Mouse (Mus musculus) midbrain, embryonic 14.5 days (tissue): ENCODE data around the gene Egfl8. TPM values are rescaled to one million over a fixed set of nuclear protein-coding genes. Genes with fewer than 3 reads are reported as not detected.

Source experiments
- ATAC-seq: fragments of 200-750 bp; cut with Nextera tagmentation; 2 replicates; pipeline ENCODE4 v1.8.0; 2017; ENCODE audit warnings: moderate number of reproducible peaks, moderate library complexity; ENCODE audit not compliant: low FRiP score, low TSS enrichment
- DNase-seq: peaks from one replicate; pipeline ENCODE4 v3.0.0-alpha.2; 2015
- H3K27ac ChIP-seq: fragments of 300-500 bp; sonication (generic); replicated peaks from 2 replicates; pipeline ENCODE4 v1.5.1; 2014; ENCODE audit warnings: mild to moderate bottlenecking, low read depth, low read length, moderate library complexity
- H3K27me3 ChIP-seq: fragments of 300-500 bp; sonication (generic); 2 replicates; pipeline ENCODE4 v1.6.1; 2014; ENCODE audit warnings: low read length, control low read depth, mixed read lengths; ENCODE audit not compliant: control insufficient read depth, insufficient read depth
- H3K36me3 ChIP-seq: fragments of 300-500 bp; sonication (generic); 2 replicates; pipeline ENCODE4 v1.6.1; 2014; ENCODE audit warnings: low read length, control low read depth; ENCODE audit not compliant: control insufficient read depth, insufficient read depth
- H3K4me1 ChIP-seq: fragments of 300-500 bp; sonication (generic); 2 replicates; pipeline ENCODE4 v1.6.1; 2014; ENCODE audit warnings: mild to moderate bottlenecking, antibody characterized with exemption, low read length, control low read depth; ENCODE audit not compliant: control insufficient read depth, insufficient read depth
- H3K4me2 ChIP-seq: fragments of 300-500 bp; sonication (generic); 2 replicates; pipeline ENCODE4 v1.6.1; 2014; ENCODE audit warnings: mild to moderate bottlenecking, low read length, moderate library complexity
- H3K4me3 ChIP-seq: fragments of 300-500 bp; sonication (generic); replicated peaks from 2 replicates; pipeline ENCODE4 v1.5.1; 2014; ENCODE audit warnings: low read depth, low read length
- H3K9ac ChIP-seq: fragments of 300-500 bp; sonication (generic); replicated peaks from 2 replicates; pipeline ENCODE4 v1.6.1; 2014; ENCODE audit warnings: mild to moderate bottlenecking, low read length, moderate library complexity
- H3K9me3 ChIP-seq: fragments of 300-500 bp; sonication (generic); 2 replicates; pipeline ENCODE4 v1.6.1; 2016; ENCODE audit warnings: low read length, control low read depth, mixed read lengths; ENCODE audit not compliant: control insufficient read depth
- WGBS: fragments of 180-500 bp; shearing (Covaris S2); extraction: QIAGEN DNeasy Blood & Tissue Kit; methylation state at CpG from one replicate; pipeline ENCODE4 v1.1.7; 2014; 5-methylcytosine and 5-hydroxymethylcytosine counted together
- polyA plus RNA-seq: library from polyadenylated mRNA; unstranded; fragments of >200 nt; fragmentation: Nextera tagmentation; extraction: Ambion mirVana; gene quantifications from 2 replicates; pipeline ENCODE4 v1.2.1, GENCODE M21; 2014

Gene Egfl8
- polyA plus RNA-seq, 1 experiment from 2014 or later = 9.5 TPM

- H3K36me3 ChIP-seq = peaks cover 19% of the 10 kb centered on the region
- no peaks in the 10 kb centered on the region for H3K4me1 ChIP-seq
- no peak overlapping the region for H3K4me3 ChIP-seq
- peaks cover 8% of the 10 kb centered on the region for H3K27me3 ChIP-seq
- ATAC-seq (no peak), DNase-seq (no peak)
- H3K27ac ChIP-seq = no peak overlapping the region
- no peaks in the 10 kb centered on the region for H3K9me3 ChIP-seq
- WGBS = 82% methylated on average over 3 of the region's 3 CpGs
- no peak overlapping the region for H3K4me2 ChIP-seq
- H3K9ac ChIP-seq = no peak overlapping the region
Measured at GRCm38 (mm10) chr17:34658591-34658990, 42.8 kb upstream of the Egfl8 start.

GRCm38 (mm10) chr17:34658145-34658544 lies 42.4 kb upstream of the Egfl8 start:
- peaks cover 23% of the 10 kb centered on the region for H3K36me3 ChIP-seq
- H3K27ac ChIP-seq = no peak overlapping the region
- H3K9ac ChIP-seq = no peak overlapping the region
- WGBS = 85% methylated on average over 2 of the region's 2 CpGs
- no peaks in the 10 kb centered on the region for H3K4me1 ChIP-seq
- H3K4me3 ChIP-seq = no peak overlapping the region
- no peak overlapping the region for H3K4me2 ChIP-seq
- H3K27me3 ChIP-seq = peaks cover 8% of the 10 kb centered on the region
- no peak for DNase-seq
- ATAC-seq = no peak
- H3K9me3 ChIP-seq = no peaks in the 10 kb centered on the region

- Histone ChIP-seq H3K4me1 (no peaks in the 10 kb centered on the region), H3K36me3 (peaks cover 32% of the 10 kb centered on the region), H3K4me2 (no peak overlapping the region), H3K9me3 (no peaks in the 10 kb centered on the region), H3K9ac (no peak overlapping the region), H3K4me3 (no peak overlapping the region), H3K27ac (no peak overlapping the region), H3K27me3 (peaks cover 8% of the 10 kb centered on the region)
- WGBS = 26% methylated on average over 2 of the region's 2 CpGs
- DNase-seq = no peak
- no peak for ATAC-seq
Measured at GRCm38 (mm10) chr17:34657271-34657670, 41.5 kb upstream of the Egfl8 start.

GRCm38 (mm10) chr17:34656666-34657065 lies 40.9 kb upstream of the Egfl8 start:
- no peak overlapping the region for H3K9ac ChIP-seq
- no peak for ATAC-seq
- no peak overlapping the region for H3K4me3 ChIP-seq
- 30% methylated on average over 8 of the region's 8 CpGs for WGBS
- H3K27me3 ChIP-seq = peaks cover 8% of the 10 kb centered on the region
- H3K36me3 ChIP-seq = peaks cover 38% of the 10 kb centered on the region
- no peaks in the 10 kb centered on the region for H3K9me3 ChIP-seq
- H3K27ac ChIP-seq = no peak overlapping the region
- H3K4me2 ChIP-seq = no peak overlapping the region
- no peak for DNase-seq
- no peaks in the 10 kb centered on the region for H3K4me1 ChIP-seq

- Histone ChIP-seq H3K9ac (no peak overlapping the region), H3K27ac (no peak overlapping the region), H3K27me3 (peaks cover 5% of the 10 kb centered on the region; the same call in 1 of the 2 replicates), H3K4me3 (no peak overlapping the region), H3K9me3 (no peaks in the 10 kb centered on the region), H3K4me1 (no peaks in the 10 kb centered on the region), H3K4me2 (no peak overlapping the region), H3K36me3 (peaks cover 49% of the 10 kb centered on the region)
- 66% methylated on average over 4 of the region's 4 CpGs for WGBS
- peak; percentile 36 for DNase-seq
- peak; percentile 16; the same call in 1 of the 2 replicates for ATAC-seq
Measured at GRCm38 (mm10) chr17:34655581-34655991, 39.8 kb upstream of the Egfl8 start.

GRCm38 (mm10) chr17:34655160-34655559 lies 39.4 kb upstream of the Egfl8 start:
- no peaks in the 10 kb centered on the region for H3K9me3 ChIP-seq
- H3K36me3 ChIP-seq = peaks cover 53% of the 10 kb centered on the region
- H3K27ac ChIP-seq = no peak overlapping the region
- H3K4me2 ChIP-seq = no peak overlapping the region
- DNase-seq (no peak), ATAC-seq (no peak)
- no peak overlapping the region for H3K4me3 ChIP-seq
- no peak overlapping the region for H3K9ac ChIP-seq
- peaks cover 3% of the 10 kb centered on the region; the same call in 1 of the 2 replicates for H3K27me3 ChIP-seq
- 93% methylated on average over 7 of the region's 7 CpGs for WGBS
- H3K4me1 ChIP-seq = no peaks in the 10 kb centered on the region

GRCm38 (mm10) chr17:34654392-34654791 lies 38.6 kb upstream of the Egfl8 start:
- no peak overlapping the region for H3K4me2 ChIP-seq
- H3K27ac ChIP-seq = no peak overlapping the region
- no peak for DNase-seq
- H3K27me3 ChIP-seq = no peaks in the 10 kb centered on the region
- H3K9me3 ChIP-seq = no peaks in the 10 kb centered on the region
- no peak for ATAC-seq
- no peaks in the 10 kb centered on the region for H3K4me1 ChIP-seq
- WGBS = 96% methylated on average over 13 of the region's 13 CpGs
- H3K9ac ChIP-seq = no peak overlapping the region
- peaks cover 61% of the 10 kb centered on the region for H3K36me3 ChIP-seq
- no peak overlapping the region for H3K4me3 ChIP-seq

GRCm38 (mm10) chr17:34653746-34654285 lies 38.0 kb upstream of the Egfl8 start:
- H3K36me3 ChIP-seq = peaks cover 66% of the 10 kb centered on the region
- peak; percentile 77 for DNase-seq
- no peaks in the 10 kb centered on the region for H3K4me1 ChIP-seq
- H3K27me3 ChIP-seq = no peaks in the 10 kb centered on the region
- no peak overlapping the region for H3K9ac ChIP-seq
- H3K9me3 ChIP-seq = no peaks in the 10 kb centered on the region
- H3K4me2 ChIP-seq = no peak overlapping the region
- ATAC-seq = no peak
- WGBS = 66% methylated on average over 9 of the region's 9 CpGs
- H3K27ac ChIP-seq = no peak overlapping the region
- H3K4me3 ChIP-seq = no peak overlapping the region

GRCm38 (mm10) chr17:34652985-34653384 lies 37.2 kb upstream of the Egfl8 start:
- 94% methylated on average over 8 of the region's 8 CpGs for WGBS
- ATAC-seq (no peak), DNase-seq (no peak)
- Histone ChIP-seq H3K4me2 (no peak overlapping the region), H3K9ac (no peak overlapping the region), H3K4me3 (no peak overlapping the region), H3K36me3 (peaks cover 71% of the 10 kb centered on the region), H3K27me3 (no peaks in the 10 kb centered on the region), H3K4me1 (peaks cover 3% of the 10 kb centered on the region), H3K9me3 (no peaks in the 10 kb centered on the region), H3K27ac (no peak overlapping the region)
